Comparison of ENCODE assay signal across 15 mouse cellular contexts in the genomic region with DNA sequence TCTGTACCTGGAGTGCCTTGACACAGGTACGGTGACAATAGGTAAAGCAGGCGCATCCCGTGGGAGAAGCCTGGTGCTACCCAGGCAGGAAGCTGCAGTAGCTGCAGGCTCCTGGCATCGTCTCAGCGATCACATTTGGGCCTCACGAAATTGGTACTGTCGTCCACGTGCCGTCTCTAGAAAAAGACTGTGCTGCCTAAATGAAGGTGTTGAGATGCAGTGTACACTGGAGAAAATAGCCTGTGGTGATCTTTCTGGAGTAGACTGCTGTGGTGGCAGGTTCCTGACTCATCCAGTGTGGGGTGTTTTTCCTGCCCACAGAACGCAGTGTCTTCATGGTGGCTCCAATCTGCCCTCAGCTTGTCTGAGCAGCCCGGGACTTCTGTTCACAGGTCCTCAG. TPM values are rescaled to one million over a fixed set of nuclear protein-coding genes. Genes with fewer than 3 reads are reported as not detected.
DNase-seq lines count a peak whose midpoint lies in the region; ATAC-seq and TF ChIP-seq lines count a peak whose summit lies in the region.
"Had no signal": no experiment of that assay in that cellular context is flagged by ENCODE, and none has a peak within 500 bp of the region (broad histone marks: within the 10 kb centered on the region; RNA-seq: fewer than 3 reads in every experiment).

No protein-coding gene starts in this region.

- peaks cover 42% of the 10 kb centered on the region for H3K36me3 ChIP-seq in heart, embryonic 13.5 days
- peaks cover 37% of the 10 kb centered on the region for H3K36me3 ChIP-seq in liver, embryonic 12.5 days
- peaks cover 30% of the 10 kb centered on the region for H3K36me3 ChIP-seq in liver, postnatal 0 days (replicated peaks; ENCODE audit: insufficient read depth, low read length)
- peaks cover 37% of the 10 kb centered on the region for H3K36me3 ChIP-seq in ES-E14 (ENCODE audit: control insufficient read depth, insufficient read depth, low read length, poor library complexity, severe bottlenecking)
- H3K36me3 ChIP-seq in neural tube, embryonic 15.5 days, result peaks cover 26% of the 10 kb centered on the region

- no peak overlapping the region for H3K4me2 ChIP-seq in heart, embryonic 13.5 days
- H3K4me2 ChIP-seq in liver, embryonic 12.5 days, result peak overlapping the region; percentile 16; the same call in 1 of the 2 replicates
- H3K4me2 ChIP-seq in liver, postnatal 0 days (ENCODE audit: low read depth, low read length), result no peak overlapping the region
- no peak overlapping the region for H3K4me2 ChIP-seq in neural tube, embryonic 15.5 days
- H3K4me2 ChIP-seq: midbrain, embryonic 11.5 days; neural tube, embryonic 13.5 days had no signal

- H3K9me3 ChIP-seq in heart, embryonic 13.5 days, result no peaks in the 10 kb centered on the region
- no peaks in the 10 kb centered on the region for H3K9me3 ChIP-seq in liver, embryonic 12.5 days (replicated peaks)
- no peaks in the 10 kb centered on the region for H3K9me3 ChIP-seq in liver, postnatal 0 days (ENCODE audit: low read length)
- no peaks in the 10 kb centered on the region for H3K9me3 ChIP-seq in ES-E14 (ENCODE audit: control insufficient read depth, insufficient read depth, low read depth, low read length)
- H3K9me3 ChIP-seq in neural tube, embryonic 15.5 days (replicated peaks), result no peaks in the 10 kb centered on the region
- H3K9me3 ChIP-seq: forebrain, embryonic 10.5 days; neural tube, embryonic 13.5 days had no signal

- in situ Hi-C loops in ES-E14 (cut with MboI; ENCODE audit: low sequenced_read_pairs in 2 of 2, unreplicated experiment in 2 of 2), result no loop called here

- TF ChIP-seq CTCF in liver, postnatal 0 days (IDR thresholded peaks at IDR 0.05; ENCODE audit: low read depth), result no peak

- H3K9ac ChIP-seq in heart, embryonic 13.5 days, result peak overlapping the region; percentile 65; the same call in 1 of the 2 replicates
- no peak overlapping the region for H3K9ac ChIP-seq in liver, embryonic 12.5 days
- H3K9ac ChIP-seq in liver, postnatal 0 days (replicated peaks), result no peak overlapping the region
- H3K9ac ChIP-seq in ES-E14 (ENCODE audit: insufficient read depth, low read depth, low read length, poor library complexity, severe bottlenecking), result peak overlapping the region; percentile 69; the same call in 1 of the 2 replicates
- H3K9ac ChIP-seq in neural tube, embryonic 15.5 days (replicated peaks), result no peak overlapping the region
- H3K9ac ChIP-seq: neural tube, embryonic 13.5 days had no signal

- TF ChIP-seq EP300 in liver, postnatal 0 days (IDR thresholded peaks at IDR 0.05; ENCODE audit: low read depth), result no peak

- WGBS in heart, embryonic 13.5 days, result 82% methylated on average over 11 of the region's 11 CpGs
- 79% methylated on average over 11 of the region's 11 CpGs for WGBS in liver, embryonic 12.5 days (ENCODE audit: insufficient replicate concordance)
- 84% methylated on average over 11 of the region's 11 CpGs for WGBS in liver, postnatal 0 days (ENCODE audit: insufficient replicate concordance)
- 94% methylated on average over 11 of the region's 11 CpGs for WGBS in neural tube, embryonic 15.5 days

- H3K4me3 ChIP-seq in heart, embryonic 13.5 days, result no peak overlapping the region
- no peak overlapping the region for H3K4me3 ChIP-seq in liver, embryonic 12.5 days
- H3K4me3 ChIP-seq in liver, postnatal 0 days (ENCODE audit: low read depth, low read length), result no peak overlapping the region
- H3K4me3 ChIP-seq in ES-E14 (ENCODE audit: insufficient read depth in 1 of 2, low read depth in 1 of 2, low read length in 2 of 2, poor library complexity in 1 of 2, severe bottlenecking in 1 of 2), result peak overlapping the region in 1 of 2 experiments; percentile 85; a peak in 2 of 4 replicates
- no peak overlapping the region for H3K4me3 ChIP-seq in neural tube, embryonic 15.5 days (replicated peaks)
- H3K4me3 ChIP-seq: forebrain, embryonic 10.5 days; neural tube, embryonic 13.5 days had no signal

- no peak for ATAC-seq in heart, embryonic 13.5 days (ENCODE audit: extremely low read depth, insufficient number of reproducible peaks, low FRiP score, low TSS enrichment)
- no peak for ATAC-seq in liver, embryonic 12.5 days
- no peak for ATAC-seq in liver, postnatal 0 days
- ATAC-seq in neural tube, embryonic 15.5 days (ENCODE audit: low FRiP score), result no peak
- ATAC-seq: inflammation-experienced regulatory T-cells, adult 6 months had no signal

- H3K27me3 ChIP-seq in heart, embryonic 13.5 days (replicated peaks), result no peaks in the 10 kb centered on the region
- H3K27me3 ChIP-seq in liver, embryonic 12.5 days (replicated peaks), result no peaks in the 10 kb centered on the region
- no peaks in the 10 kb centered on the region for H3K27me3 ChIP-seq in liver, postnatal 0 days (ENCODE audit: insufficient read depth, low read length)
- no peaks in the 10 kb centered on the region for H3K27me3 ChIP-seq in neural tube, embryonic 15.5 days (replicated peaks)
- H3K27me3 ChIP-seq: neural tube, embryonic 13.5 days had no signal

- DNase-seq in heart, postnatal 4 days, result no peak
- no peak for DNase-seq in liver, postnatal 0 days
- DNase-seq in ES-E14 (ENCODE audit: low read depth, low spot score), result no peak
- peak; percentile 55 for DNase-seq in right cerebral cortex, postnatal 14 days
- DNase-seq in Muller cell, postnatal 12 days (ENCODE audit: inconsistent ontology term), result no peak
- DNase-seq: adrenal gland, postnatal 36 days; cerebellum, adult 11-12 months; kidney, postnatal 25 days had no signal

- peak overlapping the region; percentile 87 for H3K27ac ChIP-seq in heart, embryonic 13.5 days (replicated peaks)
- peak overlapping the region; percentile 46 for H3K27ac ChIP-seq in liver, embryonic 12.5 days
- no peak overlapping the region for H3K27ac ChIP-seq in liver, postnatal 0 days (ENCODE audit: low read depth)
- H3K27ac ChIP-seq in ES-E14 (ENCODE audit: insufficient read depth, low read depth, low read length, poor library complexity, severe bottlenecking), result peak overlapping the region; percentile 84
- no peak overlapping the region for H3K27ac ChIP-seq in neural tube, embryonic 15.5 days (replicated peaks)
- H3K27ac ChIP-seq: forebrain, embryonic 10.5 days had no signal

- peaks cover 61% of the 10 kb centered on the region for H3K4me1 ChIP-seq in heart, embryonic 13.5 days
- peaks cover 75% of the 10 kb centered on the region for H3K4me1 ChIP-seq in liver, embryonic 12.5 days
- H3K4me1 ChIP-seq in liver, postnatal 0 days (ENCODE audit: insufficient read depth), result peaks cover 45% of the 10 kb centered on the region
- H3K4me1 ChIP-seq in ES-E14 (ENCODE audit: control insufficient read depth in 2 of 2, insufficient read depth in 2 of 2, low read length in 2 of 2, poor library complexity in 1 of 2), result peaks cover 7 to 30% of the 10 kb centered on the region in 2 experiments
- H3K4me1 ChIP-seq in neural tube, embryonic 15.5 days, result peaks cover 58% of the 10 kb centered on the region

TF ChIP-seq in ES-E14, 5 proteins besides CTCF, POLR2A, EP300 and RAD21:
- no peak for TF ChIP-seq ZNF384 (IDR thresholded peaks at IDR 0.05; ENCODE audit: low read depth, low read length)

RNA-seq across cellular contexts. Expression of a gene that starts 34.8 kb away (rescaled TPM):
- polyA plus RNA-seq in heart, embryonic 13.5 days (2015; fragmentation: Nextera tagmentation; extraction: Ambion mirVana), result 44.5 and 45.3 TPM in 2 replicates
- total RNA-seq in heart, postnatal 4 days (2021), result 10 to 100 TPM; 78.4 to 81.7 TPM
- polyA plus RNA-seq in liver, embryonic 12.5 days (2016; fragmentation: Nextera tagmentation; extraction: Ambion mirVana), result 26.9 and 27.5 TPM in 2 replicates
- 8.2 and 9.2 TPM in 2 replicates for polyA plus RNA-seq in liver, postnatal 0 days (2015; fragmentation: Nextera tagmentation; extraction: Ambion mirVana)
- 36.7 and 43.6 TPM in 2 replicates for total RNA-seq in ES-E14 (2012; rRNA removed)
- polyA plus RNA-seq in neural tube, embryonic 15.5 days (2015; fragmentation: Nextera tagmentation; extraction: Ambion mirVana), result 52.0 and 52.1 TPM in 2 replicates

Comparison
In these comparisons a context has a peak if more than half of its experiments do, and no peak if none do; other contexts are left out.
1. H3K27ac ChIP-seq: peak in heart, embryonic 13.5 days (single experiment), liver, embryonic 12.5 days (single experiment) and ES-E14 (single experiment); none in liver, postnatal 0 days (single experiment) and neural tube, embryonic 15.5 days (single experiment).
2. H3K9ac ChIP-seq: peak in heart, embryonic 13.5 days (single experiment) and ES-E14 (single experiment); none in liver, embryonic 12.5 days (single experiment), liver, postnatal 0 days (single experiment) and neural tube, embryonic 15.5 days (single experiment).